Mouse (Mus musculus) embryonic fibroblast, embryonic 13.5 days (primary cell): ENCODE results near the gene Vstm4.

ENCODE experiments used
- CTCF ChIP-seq: IDR thresholded peaks from 2 replicates; pipeline ENCODE4 v1.5.1; 2011; ENCODE audit warnings: mild to moderate bottlenecking, control low read depth, low read length, moderate library complexity, borderline replicate concordance; ENCODE audit not compliant: insufficient read depth
- POLR2A ChIP-seq: IDR thresholded peaks from 2 replicates; pipeline ENCODE4 v1.6.1; 2011; ENCODE audit warnings: low read depth, mild to moderate bottlenecking, control low read depth, low read length, moderate library complexity

- no peak for TF ChIP-seq CTCF
- TF ChIP-seq POLR2A, result no peak
These were observed 14.5 kb upstream of the Vstm4 start for GRCm38 (mm10) chr14:32842052-32842451.
